Mouse (Mus musculus): Measurements from ENCODE around the gene Ace.

Ace gene

DNA sequence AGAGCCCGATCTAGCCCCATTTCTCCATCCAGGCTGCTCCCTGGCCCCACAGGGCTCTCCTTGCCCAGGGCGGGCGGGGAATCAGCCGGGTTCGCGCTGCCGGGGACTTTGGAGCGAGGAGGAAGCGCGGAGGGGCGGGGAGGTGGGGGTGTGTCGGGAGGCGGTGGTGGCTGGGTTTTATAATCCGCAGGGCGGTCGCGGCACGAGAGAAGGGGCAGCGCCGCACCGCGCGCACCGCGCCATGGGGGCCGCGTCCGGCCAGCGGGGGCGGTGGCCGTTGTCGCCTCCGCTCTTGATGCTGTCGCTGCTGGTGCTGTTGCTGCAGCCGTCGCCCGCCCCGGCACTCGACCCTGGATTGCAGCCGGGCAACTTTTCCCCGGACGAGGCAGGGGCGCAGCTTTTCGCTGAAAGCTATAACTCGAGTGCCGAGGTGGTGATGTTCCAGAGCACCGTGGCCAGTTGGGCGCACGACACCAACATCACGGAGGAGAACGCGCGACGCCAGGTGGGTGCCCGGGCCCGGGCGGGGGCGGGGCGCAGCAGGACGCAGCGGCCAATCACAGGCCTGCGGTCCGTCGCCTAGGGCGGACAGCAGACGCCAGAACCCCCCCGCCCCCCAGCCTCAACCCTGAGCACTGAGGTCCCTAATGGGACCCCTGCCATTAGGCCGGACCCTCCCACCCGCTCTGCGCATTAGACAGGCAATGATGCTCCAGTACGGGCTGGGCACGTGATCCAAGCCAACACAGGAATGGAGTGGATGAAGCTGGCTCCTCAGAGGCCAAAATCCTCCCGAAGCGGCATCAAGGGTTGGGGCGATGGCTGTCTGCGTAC, at the start of gene Ace:
Gene Ace (plus strand): TSS at position 205 of the 834 bp plus-strand sequence.
- DNase-seq = peak; percentile 71

DNA sequence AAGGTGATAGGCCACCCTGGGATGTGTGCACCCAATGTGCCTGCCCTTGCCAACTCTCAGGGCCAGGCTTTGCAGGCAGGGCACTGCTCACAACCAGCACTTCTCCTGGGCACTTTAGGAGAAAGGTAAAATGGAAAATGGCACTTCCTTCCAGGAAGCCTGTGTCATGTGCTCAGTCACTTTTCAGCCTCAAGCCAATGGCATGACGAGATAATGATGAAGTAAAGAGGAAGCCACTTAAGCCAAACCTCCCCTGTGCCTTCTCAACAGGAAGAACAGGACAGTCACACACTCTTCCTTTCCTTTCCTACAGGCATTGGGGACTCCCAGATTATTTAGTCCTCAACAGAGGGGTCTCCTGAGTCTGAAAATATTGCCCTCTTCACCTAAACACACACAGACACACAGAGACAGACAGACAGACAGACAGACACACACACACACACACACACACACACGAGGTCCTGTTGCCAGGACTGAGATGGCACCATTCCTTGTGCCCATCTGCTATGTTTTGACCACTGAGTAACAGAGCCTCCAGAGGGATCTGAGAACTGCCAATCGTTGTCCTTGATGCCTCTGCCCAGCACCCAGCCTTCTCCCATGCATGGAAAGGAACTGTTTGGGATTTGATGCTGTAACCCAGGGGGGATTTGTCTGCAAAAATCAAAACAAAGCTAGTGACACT, 47.5 kb upstream of the Ace start:
- DNase-seq = no peak

DNA sequence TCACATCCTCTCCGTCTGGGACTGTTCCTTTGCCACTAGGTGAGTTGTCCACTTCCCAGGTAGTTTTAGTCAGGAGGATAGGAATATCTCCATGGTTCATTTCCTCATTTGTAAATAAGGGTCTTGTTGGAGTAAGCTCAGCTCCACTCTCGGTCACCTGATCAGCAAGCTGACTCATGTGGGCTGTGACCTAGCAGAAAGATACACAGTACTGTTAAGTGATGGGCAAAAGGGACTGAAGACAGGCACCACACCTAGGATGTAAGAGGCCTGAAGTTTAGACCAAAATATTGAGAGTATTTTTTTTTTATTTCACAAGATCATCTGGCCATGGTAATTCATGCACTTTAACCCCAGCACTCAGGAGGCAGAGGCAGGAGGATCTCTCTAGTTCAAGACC, 46.9 kb upstream of the Ace start:
- DNase-seq = no peak

DNA sequence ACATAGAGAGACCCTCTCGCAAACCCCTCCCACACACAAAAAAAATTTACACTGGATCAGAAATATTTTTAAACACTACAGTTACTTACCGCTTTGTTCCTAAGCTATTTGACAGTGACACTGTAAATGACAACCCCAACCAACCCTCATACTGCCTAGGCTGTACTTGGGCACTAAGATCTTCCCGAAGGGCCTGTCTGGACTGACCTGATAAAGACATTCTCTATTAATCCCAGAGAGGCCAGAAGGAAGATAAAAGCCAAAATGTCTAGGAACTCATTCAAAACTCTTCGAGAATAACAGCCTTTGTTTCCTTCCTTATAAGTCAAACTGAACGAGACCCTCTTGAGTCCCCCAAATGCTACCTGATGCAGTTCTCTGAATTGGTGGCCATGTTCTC, 46.5 kb upstream of the Ace start:
- no peak for DNase-seq

DNA sequence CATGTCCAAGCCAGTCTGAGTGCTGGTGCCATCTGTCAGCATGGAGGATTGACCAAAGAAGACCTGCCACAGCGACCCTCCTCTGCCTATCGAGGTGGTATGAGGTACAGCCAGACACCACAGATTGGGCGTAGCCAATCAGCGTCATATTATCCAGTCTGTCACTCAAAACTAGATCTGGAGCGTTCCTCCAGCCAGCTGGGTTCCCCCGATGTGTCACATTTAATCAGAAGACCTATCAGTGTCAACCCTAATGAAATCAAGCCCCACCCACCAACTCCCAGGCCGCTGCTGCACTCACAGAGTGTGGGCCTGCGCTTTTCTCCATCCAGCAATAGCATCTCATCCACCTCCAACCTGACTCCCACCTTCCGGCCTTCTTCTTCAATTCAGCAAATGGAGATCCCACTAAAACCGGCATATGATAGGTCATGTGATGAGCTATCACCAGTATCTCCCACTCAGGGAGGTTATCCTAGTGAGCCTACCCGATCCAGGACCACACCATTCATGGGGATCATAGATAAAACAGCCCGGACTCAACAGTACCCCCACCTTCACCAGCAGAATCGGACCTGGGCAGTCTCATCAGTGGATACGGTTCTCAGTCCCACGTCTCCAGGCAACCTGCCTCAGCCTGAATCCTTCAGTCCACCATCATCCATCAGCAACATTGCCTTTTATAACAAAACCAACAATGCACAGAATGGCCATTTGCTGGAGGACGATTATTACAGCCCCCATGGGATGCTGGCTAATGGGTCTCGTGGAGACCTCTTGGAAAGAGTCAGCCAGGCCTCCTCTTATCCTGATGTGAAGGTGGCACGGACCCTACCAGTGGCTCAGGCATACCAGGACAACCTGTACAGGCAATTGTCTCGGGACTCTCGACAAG, 44.7 kb upstream of the Ace start:
- no peak for DNase-seq

DNA sequence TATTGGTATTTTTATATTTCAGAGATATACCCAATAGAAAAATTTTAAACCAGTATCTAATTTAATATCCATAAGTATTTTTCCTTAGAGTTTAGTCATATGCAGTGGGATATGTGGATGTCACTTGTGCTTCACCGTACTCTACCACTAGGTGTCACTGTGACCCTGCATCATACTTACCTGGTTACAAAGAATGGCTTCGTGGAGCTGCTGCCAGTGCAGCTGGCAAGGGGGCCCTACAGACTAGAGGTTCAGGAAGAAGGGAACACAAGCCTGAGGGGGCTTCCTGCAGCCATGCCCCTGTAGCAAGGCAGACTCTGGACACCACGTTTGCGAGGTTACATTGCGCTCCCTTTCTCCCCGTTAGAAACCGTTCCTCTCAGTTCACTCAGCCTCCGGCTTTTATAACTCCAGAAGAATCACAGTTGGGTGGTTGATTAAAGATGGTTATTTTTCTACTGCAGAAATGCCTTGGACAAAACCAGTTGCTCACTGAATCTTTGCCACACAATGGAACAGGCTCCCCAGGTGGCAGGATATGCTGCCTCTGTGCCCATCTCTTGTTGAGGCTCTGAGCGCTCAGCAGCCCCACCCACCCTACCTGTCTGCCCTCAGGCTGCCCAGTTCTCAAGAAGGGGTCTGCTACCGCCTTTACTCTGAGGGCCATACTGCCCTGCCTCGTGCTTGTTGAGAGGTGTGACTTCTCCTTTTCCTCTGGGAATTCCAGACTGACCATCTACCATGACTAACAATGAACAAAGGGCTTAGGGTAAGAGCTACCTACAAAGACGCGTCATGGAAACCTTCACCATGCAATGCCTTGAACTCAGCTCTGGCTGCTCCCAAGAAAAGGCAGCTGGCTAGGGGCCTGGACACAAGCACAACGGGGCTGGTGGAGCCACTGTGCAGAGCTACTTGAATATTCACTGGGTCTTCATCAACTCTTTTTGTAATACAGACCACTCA, 40.4 kb upstream of the Ace start:
- peak; percentile 75 for DNase-seq

DNA sequence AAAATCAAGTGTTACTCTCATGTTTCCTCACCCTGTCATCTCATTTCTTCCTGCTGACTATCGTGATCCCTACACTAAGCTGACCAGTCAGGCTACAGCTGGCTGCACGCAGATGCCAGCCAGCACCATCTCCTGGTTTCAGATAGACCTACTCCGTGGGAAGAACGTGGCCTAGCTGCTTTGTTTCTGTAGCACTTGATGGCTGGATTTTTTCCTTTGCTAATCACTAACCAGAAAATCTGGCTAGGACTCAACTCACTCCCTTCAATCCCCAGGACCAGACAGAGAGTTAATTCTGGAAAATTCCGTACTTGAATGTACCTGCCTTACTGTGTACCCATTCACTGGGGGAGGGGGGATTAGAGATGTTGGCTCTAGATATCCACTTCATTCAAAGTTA, 39.6 kb upstream of the Ace start:
- DNase-seq = no peak

DNA sequence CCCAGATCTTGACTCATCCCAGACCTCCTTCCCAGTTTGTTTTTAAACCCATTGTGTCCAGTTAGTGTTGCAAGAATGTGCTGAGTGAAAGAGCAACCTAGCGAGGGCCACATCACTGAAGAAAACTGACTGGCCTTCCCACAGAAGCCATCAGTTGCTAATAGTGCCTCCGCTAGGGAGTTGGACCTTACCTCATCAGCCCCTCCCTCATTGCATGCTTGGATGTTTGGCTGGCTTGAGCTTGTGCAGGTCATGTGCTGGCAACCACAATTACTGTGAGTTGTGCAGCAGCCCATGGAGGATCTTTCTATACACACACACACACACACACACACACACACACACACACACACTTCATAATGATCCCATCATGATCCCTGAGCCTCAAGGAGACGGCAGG, 36.4 kb upstream of the Ace start:
- DNase-seq = no peak

DNA sequence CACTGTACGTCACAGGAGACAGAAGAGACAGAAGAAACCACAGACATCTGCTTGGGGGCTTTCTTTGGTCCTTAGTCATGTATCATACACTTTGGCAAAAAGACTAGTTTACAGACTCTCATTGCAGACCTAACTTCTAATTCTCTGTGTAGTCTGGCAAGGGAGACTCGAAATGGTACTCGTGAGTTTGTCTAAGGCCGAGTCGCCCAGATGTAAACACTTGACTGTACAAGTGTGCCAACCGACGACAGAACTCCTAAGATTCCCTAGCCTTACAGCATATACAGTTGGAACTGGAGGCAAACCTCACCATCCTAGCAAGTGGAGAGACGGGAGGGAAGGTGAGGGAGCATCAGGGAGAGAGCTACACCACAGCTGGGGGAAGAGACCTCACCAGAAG, 34.0 kb upstream of the Ace start:
- no peak for DNase-seq

DNA sequence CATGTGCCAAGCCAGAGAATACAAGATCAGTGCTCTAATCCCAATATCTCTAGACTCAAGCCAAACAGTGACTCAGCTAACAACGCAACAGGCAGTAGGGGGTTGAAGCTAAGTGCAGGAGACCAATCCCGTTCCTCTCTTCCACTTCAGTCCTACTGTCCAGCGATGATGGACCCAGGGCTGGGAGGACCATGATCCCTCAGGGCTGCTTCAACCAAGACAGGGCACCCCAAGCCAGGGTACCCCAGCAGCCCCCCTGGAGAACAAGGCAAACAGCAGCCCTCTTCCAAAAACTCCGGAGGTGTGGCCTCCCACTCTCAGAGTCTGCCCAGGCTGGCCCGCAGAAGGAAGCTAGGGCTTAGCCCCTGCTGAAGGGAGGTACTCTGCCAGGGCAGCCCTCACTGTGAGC, 33.4 kb upstream of the Ace start:
- DNase-seq = no peak

DNA sequence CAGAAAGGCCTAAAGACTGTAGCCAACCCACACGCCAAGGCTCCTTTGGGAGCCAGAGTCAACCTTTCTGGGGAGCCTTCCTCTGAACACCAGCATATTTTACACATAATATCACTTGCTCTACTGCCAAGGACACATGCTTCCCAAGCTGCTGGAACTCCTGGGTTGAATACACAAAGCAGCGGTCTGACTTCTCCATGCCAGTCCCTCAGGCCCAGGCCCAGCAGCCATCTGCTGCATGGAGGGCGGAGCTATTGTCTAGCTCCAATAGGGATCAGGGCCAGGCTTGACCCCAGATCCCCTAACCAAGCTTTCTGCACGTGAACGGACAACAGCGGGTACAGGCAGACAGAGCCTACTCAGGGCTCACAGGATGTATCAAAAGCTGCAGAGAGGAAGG, 32.9 kb upstream of the Ace start:
- no peak for DNase-seq

DNA sequence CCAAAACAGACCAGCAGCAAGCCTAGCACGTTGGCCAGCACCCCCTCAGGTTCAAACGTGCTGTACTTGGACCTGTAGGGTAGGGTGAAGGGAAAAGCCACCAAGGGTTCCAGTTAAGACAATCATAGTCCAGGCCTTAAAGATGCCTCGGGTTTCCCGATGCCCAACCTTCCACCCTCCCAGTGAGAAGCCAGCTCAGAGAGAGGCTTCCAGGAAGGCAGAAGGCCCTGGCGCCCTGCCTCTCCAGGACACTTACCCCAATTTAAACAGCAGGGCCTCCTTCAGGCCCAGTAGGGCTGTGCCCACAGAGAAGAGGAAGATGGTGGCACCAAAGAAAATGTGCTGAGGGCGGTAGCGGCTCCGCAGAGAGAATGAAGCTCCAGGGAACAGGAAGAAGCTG, 32.2 kb upstream of the Ace start:
- no peak for DNase-seq

DNA sequence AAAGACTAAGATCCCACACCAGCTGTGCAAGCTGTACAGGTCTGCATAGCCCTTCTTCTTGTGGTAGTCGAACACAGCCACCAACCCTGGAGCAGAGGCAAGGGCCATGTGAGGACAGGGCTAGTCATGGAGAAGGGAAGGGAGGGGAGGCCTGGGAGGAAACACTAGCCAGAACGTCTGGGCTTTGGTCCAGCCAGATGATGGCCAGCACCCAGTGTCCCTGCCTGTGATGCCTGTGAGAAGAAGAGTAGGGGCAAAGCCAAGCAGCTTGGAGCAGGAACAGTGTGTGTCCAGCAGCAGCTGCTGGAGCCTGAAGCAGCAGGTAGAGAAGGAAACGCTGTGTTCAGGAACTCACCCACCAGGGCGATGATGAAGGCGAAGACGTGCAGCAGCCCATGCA, 31.5 kb upstream of the Ace start:
- no peak for DNase-seq

DNA sequence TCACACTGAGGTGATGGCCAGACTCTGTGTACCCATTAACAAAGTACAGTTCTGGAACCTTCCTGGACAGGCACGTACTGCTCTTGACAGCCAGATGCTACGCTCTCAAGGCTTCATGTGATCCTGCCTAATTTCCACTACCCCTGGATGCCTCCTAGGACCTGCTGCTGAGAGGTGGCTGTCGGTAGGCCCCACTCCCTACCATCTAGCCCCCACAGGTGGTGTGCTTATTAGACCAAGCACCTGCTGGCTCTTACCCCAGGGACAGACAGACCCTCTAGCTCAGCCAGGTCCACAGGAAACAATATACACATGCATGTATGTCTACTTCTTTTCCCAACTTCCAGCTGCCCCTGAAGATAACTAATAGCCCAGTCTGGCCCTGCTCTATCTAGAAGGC, 30.8 kb upstream of the Ace start:
- DNase-seq = no peak

DNA sequence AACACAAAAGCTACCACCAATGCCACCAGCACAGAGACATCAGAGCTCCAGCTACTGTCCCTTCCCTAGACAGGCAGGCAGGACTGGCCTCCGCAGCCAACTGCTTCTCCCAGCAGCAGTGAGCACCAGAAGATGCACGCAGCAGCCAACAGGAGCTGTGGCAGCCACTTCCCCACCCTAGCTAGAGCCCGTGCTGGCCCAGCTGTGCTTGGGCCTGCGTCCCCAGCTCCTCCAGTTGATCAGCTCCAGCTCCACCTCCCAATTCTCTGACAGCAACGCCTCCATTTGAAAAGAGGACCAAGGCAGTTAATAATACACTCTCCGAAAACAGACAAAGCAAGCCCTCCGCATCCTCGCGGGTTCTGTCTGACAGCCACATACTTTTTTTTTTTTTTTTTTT, 29.0 kb upstream of the Ace start:
- DNase-seq = no peak

DNA sequence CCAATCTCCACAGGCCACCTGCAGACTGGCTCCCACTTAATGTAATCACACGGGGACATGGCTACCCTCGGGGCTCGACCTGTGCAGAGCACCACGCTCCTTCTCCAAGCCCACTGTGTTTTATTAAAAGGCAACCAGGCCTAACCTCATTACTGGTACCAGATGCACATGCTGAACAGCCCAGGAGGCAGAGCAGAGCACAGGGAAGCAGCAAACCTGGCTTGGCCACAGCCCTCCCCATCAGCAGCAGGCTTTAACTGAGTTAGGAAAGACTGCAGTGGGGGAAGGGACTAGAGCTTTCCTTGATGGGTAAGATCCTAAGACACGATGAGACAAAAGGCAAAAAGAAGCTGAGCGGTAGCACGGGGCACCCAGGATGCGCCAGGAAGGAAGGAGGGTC, 25.8 kb upstream of the Ace start:
- no peak for DNase-seq

DNA sequence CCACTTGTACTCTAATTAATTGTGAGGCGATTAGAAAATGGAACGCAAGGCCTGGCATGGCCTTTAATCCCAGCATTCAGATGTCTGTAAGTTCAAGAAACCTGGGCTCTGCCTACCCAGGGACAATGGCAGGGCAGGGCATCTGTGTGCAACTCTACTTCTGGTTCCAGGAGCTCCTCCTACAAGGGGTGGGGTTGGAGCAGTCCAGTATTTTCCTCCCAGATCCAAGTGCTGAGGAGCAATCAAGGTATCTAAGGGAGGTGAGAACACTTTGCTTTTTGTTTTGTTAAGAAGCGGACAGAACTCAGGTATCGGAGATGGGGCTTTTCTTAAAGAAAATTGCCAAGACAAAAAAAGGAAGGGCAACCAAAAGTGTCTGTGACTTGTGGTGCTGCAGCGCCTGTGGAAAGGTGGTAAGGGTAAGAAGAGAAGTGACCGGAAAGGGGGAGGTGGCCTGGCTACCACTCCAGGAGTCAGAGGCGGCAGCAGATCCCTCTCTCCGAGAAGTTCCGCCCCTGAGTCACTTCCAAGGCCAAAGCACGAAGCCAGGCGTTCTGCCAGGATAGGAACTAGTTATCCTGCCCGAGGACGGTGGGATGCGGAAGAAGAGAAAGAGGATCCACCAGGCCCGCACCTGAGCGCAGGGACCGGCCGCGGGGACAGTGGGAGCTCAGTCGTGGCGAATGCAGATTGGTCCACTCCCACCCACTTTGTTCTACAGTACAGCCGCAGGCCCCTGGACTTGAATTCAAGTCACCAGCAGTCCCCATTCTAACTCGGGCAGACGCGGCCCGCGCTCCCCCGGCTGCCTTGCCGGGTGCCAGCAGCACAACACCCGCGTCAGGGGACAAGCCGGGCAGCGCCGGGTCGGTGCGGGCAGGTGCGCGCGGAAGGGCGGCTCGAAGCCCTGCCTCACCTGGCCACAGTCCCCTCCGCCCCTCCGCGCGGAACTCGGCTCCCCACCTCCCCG, 24.3 kb upstream of the Ace start:
- DNase-seq = peak; percentile 44

DNA sequence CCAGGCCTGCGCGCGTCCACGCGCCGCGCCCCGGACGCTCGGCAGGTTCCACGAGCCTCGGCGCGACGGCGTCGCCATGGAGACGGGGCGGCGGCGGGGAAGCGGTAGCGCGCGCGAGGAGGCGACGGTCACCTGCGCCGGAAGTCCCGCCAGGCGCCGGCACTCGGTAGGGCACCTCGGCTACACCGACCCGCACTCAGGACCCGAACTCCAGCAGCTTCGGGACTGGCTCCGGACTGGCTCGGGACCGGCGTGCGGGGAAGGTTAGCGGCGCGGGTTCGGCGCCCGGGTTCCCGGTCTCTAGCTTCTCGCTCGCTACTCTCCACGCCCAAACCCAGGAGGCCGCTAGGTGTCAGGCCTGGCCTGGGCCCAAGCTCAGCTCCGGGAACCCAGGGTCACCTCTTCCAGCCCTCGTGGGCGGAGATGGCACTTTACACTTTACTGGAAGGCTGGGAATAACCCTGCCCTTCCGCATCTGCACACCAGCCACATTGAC, 23.6 kb upstream of the Ace start:
- DNase-seq = peak; percentile 87

DNA sequence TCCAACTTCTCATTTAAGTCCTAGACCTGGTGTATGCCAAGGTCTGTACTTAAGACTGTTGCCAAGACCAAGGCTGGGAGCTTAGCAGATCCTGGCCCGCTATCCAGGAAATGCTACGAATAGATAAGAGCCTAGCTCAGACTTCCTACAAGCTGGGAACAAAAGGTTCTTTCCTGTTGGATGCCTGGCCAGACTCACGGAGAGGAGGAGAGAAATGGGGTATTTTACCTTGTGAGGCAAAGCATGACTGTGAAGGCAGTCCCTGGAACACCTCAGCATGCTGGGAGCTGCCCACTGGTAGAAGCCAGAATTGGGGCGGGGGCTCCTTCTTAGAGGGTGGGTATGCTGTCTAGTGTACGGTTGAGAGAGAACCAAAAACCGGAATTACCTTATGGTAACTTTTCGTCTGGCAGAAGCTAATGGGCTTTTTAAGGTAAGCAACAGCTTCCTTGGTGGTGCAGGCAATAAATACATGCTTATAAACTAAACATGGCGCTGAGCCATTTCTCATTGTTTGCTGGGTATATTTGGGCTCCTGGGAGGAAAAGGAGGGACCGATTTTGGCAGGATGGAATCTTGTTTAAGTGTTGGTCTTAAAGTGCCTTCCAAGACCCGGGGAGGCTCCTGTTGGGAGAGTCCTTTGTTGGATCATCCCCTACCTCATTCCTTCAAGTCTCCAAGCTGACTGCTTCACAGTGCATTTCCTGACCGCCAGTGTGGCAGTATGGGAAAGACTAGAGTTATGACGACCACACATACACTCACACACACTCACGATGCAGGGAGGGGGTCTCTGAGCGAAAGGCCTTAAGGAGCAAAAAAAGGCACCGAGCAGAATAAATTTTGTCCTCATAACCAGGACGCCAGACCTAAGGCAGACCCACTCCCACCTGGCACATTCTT, 22.7 kb upstream of the Ace start:
- DNase-seq = peak; percentile 64

DNA sequence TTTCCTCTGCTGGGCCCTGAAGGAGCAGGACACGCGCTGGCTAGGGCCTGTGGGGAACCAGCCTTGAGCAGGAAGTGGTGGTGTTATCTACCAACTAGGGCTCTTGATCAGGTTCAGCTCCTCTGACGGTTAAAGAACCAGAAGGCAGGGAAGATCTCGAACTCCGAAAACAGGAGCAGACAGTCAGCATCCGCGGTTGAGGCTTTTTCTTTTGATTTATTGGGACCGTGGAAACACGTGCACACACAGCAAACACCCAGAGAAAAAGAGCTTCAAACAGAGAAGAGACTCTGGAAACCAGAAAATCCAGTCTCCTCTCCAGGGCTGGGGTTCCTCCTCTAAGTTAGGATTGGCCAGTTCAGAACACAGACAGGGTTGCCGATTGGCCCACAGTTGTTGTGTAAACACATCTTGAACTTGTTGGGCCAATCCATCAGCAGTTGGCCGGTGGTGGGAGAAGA, 21.0 kb upstream of the Ace start:
- DNase-seq = no peak
